ENCODE assay signal across 23 mouse cellular contexts in the genomic region with DNA sequence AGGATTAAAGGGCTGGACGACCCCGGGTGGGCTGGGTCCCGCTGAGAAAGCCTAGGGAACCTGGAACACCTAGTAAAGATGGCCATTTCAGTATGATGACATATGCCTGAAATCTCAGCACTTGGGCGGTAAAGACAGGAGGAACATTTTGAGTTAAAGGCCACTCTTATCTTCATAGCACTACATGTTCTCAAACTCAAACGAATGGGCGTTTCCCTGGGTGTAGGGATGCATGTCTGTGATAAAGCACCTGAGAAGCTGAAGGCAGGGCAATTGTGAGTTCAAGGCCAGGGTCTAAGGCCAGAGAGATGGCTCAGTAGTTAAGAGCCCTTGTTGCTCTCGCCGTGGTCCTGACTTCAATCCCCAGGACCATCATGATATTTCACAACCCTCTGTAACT.
"Had no signal": no experiment of that assay in that cellular context is flagged by ENCODE, and none has a peak within 500 bp of the region (broad histone marks: within the 10 kb centered on the region; RNA-seq: fewer than 3 reads in every experiment).

No protein-coding gene starts in this region.

- DNase-seq: gastrocnemius, postnatal 14 days; gastrocnemius, postnatal 36 days; heart, adult 2 months; heart, postnatal 36 days; kidney, adult 18-20 months; kidney, adult 8-10 months; kidney, postnatal 10 days; kidney, postnatal 25 days; kidney, postnatal 4 days; layer of hippocampus, postnatal 36 days; left cerebral cortex, postnatal 4 days had no signal

- H3K4me3 ChIP-seq: heart, adult 2 months; heart, embryonic 13.5 days; heart, embryonic 15.5 days; hindbrain, embryonic 13.5 days; hindbrain, embryonic 15.5 days; intestine, embryonic 15.5 days; layer of hippocampus, adult 2 months; limb, embryonic 13.5 days; limb, embryonic 15.5 days had no signal

- H3K9ac ChIP-seq: heart, embryonic 13.5 days; heart, embryonic 15.5 days; hindbrain, embryonic 13.5 days; hindbrain, embryonic 15.5 days; intestine, embryonic 15.5 days; limb, embryonic 13.5 days; limb, embryonic 15.5 days had no signal

- H3K9me3 ChIP-seq: heart, embryonic 13.5 days; heart, embryonic 15.5 days; hindbrain, embryonic 13.5 days; hindbrain, embryonic 15.5 days; intestine, embryonic 15.5 days; limb, embryonic 13.5 days; limb, embryonic 15.5 days had no signal

- ATAC-seq: hindbrain, postnatal 0 days; intestine, embryonic 15.5 days; intestine, postnatal 0 days had no signal

- H3K27me3 ChIP-seq: heart, embryonic 13.5 days; heart, embryonic 15.5 days; hindbrain, embryonic 13.5 days; hindbrain, embryonic 15.5 days; intestine, embryonic 15.5 days; limb, embryonic 13.5 days; limb, embryonic 15.5 days had no signal

- H3K27ac ChIP-seq: heart, adult 2 months; hindbrain, embryonic 13.5 days; hindbrain, embryonic 15.5 days; hindbrain, postnatal 0 days; layer of hippocampus, adult 2 months; limb, embryonic 13.5 days; limb, embryonic 15.5 days had no signal

- H3K36me3 ChIP-seq: hindbrain, embryonic 15.5 days had no signal

- H3K4me1 ChIP-seq: intestine, embryonic 15.5 days; limb, embryonic 13.5 days; limb, embryonic 15.5 days had no signal

- H3K4me2 ChIP-seq: heart, embryonic 11.5 days; heart, embryonic 13.5 days; heart, embryonic 15.5 days; hindbrain, embryonic 13.5 days; hindbrain, embryonic 15.5 days; intestine, embryonic 15.5 days; limb, embryonic 13.5 days; limb, embryonic 15.5 days; liver, embryonic 11.5 days had no signal
